Mouse (Mus musculus) kidney, postnatal 14 days (tissue): ENCODE measurements around the gene Ift88.
A peak's percentile ranks its signal among the peaks of the same experiment; 100 is the strongest.
"Not testable (repeated sequence)": the region's sequence is repeated elsewhere in the genome, so short reads cannot be mapped to it uniquely, and the experiment has no call there.

Experiments used
- DNase-seq: peaks from one replicate; pipeline ENCODE4 v3.0.0; 2022; ENCODE audit warnings: mixed read lengths

The Ift88 gene

GRCm38 (mm10) chr14:57459883-57460282 lies 36.0 kb downstream of the Ift88 start:
- DNase-seq = no peak

- not testable (repeated sequence) for DNase-seq
These were observed 36.5 kb downstream of the Ift88 start for GRCm38 (mm10) chr14:57460326-57460725.

GRCm38 (mm10) chr14:57462871-57463270 lies 39.0 kb downstream of the Ift88 start:
- DNase-seq = no peak

- no peak for DNase-seq
These were observed 51.2 kb downstream of the Ift88 start for GRCm38 (mm10) chr14:57475057-57475456.

GRCm38 (mm10) chr14:57482262-57482661 lies 58.4 kb downstream of the Ift88 start:
- DNase-seq = no peak

- no peak for DNase-seq
These were observed 60.3 kb downstream of the Ift88 start for GRCm38 (mm10) chr14:57484183-57484582.

GRCm38 (mm10) chr14:57489696-57490095 lies 65.8 kb downstream of the Ift88 start:
- DNase-seq = no peak

- no peak for DNase-seq
These were observed 70.0 kb downstream of the Ift88 start for GRCm38 (mm10) chr14:57493840-57494239.

GRCm38 (mm10) chr14:57503729-57504128 lies 79.9 kb downstream of the Ift88 start:
- no peak for DNase-seq

- no peak for DNase-seq
These were observed 85.7 kb downstream of the Ift88 start for GRCm38 (mm10) chr14:57509554-57509953.

- no peak for DNase-seq
These were observed 91.4 kb downstream of the Ift88 start for GRCm38 (mm10) chr14:57515156-57515762.

- no peak for DNase-seq
These were observed 93.1 kb downstream of the Ift88 start for GRCm38 (mm10) chr14:57517001-57517400.

GRCm38 (mm10) chr14:57523762-57524161 lies 99.9 kb downstream of the Ift88 start:
- DNase-seq = no peak

- peak; percentile 44 for DNase-seq
These were observed 101.0 kb downstream of the Ift88 start, which contains the start of gene Il17d for GRCm38 (mm10) chr14:57524671-57525387. TSS of gene Il17d (plus strand) at chr14:57524777.

GRCm38 (mm10) chr14:57525388-57526049 lies 101.7 kb downstream of the Ift88 start:
- peak; percentile 85 for DNase-seq

- no peak for DNase-seq
These were observed 102.3 kb downstream of the Ift88 start for GRCm38 (mm10) chr14:57526050-57526623.

- no peak for DNase-seq
These were observed 103.3 kb downstream of the Ift88 start for GRCm38 (mm10) chr14:57527122-57527521.

- no peak for DNase-seq
These were observed 103.7 kb downstream of the Ift88 start for GRCm38 (mm10) chr14:57527598-57527997.

- DNase-seq = peak; percentile 29
These were observed 105.4 kb downstream of the Ift88 start for GRCm38 (mm10) chr14:57529086-57529785.

- no peak for DNase-seq
These were observed 106.1 kb downstream of the Ift88 start for GRCm38 (mm10) chr14:57529786-57530515.

GRCm38 (mm10) chr14:57532577-57532976 lies 108.7 kb downstream of the Ift88 start:
- no peak for DNase-seq

- peak; percentile 62 for DNase-seq
These were observed 109.4 kb downstream of the Ift88 start for GRCm38 (mm10) chr14:57533214-57533613.
